Mouse (Mus musculus) CH12.LX (cell line): ENCODE results near the gene Pax6. TPM values are rescaled to one million over a fixed set of nuclear protein-coding genes. Genes with fewer than 3 reads are reported as not detected.

ENCODE experiments used
- DNase-seq: peaks from one replicate; pipeline ENCODE4 v3.0.0-alpha.2; 2013; ENCODE audit errors: extremely low read depth
- H3K27ac ChIP-seq: 2 replicates; pipeline ENCODE4 v1.5.1; 2012; ENCODE audit warnings: low read depth, mild to moderate bottlenecking, control low read depth, moderate library complexity; ENCODE audit not compliant: insufficient read depth
- H3K27me3 ChIP-seq: replicated peaks from 2 replicates; pipeline ENCODE3; 2012; ENCODE audit warnings: inconsistent platforms
- H3K36me3 ChIP-seq, 2 experiments: replicated peaks in 1 of 2; 2 replicates each; pipeline versions ENCODE3 to v1.6.1; 2012; ENCODE audit warnings: inconsistent platforms in 1 of 2, low read length in 1 of 2, mild to moderate bottlenecking in 1 of 2, mixed read lengths in 1 of 2, moderate library complexity in 1 of 2; ENCODE audit not compliant: control insufficient read depth in 1 of 2, insufficient read depth in 1 of 2
- H3K4me1 ChIP-seq, 2 experiments: 2 replicates each; pipeline ENCODE4 v1.6.1; 2012; ENCODE audit warnings: inconsistent platforms in 1 of 2, moderate library complexity in 1 of 2; ENCODE audit not compliant: insufficient read depth in 2 of 2, control insufficient read depth in 1 of 2
- H3K4me2 ChIP-seq: 2 replicates; pipeline ENCODE4 v1.6.1; 2012; ENCODE audit warnings: low read depth, mild to moderate bottlenecking, control low read depth; ENCODE audit not compliant: poor library complexity, insufficient read depth, severe bottlenecking
- H3K4me3 ChIP-seq, 3 experiments: fragments of 150-350 bp in 1 of 3; sonication (generic) in 1 of 3; replicated peaks in 1 of 3; 2 replicates each; pipeline versions ENCODE3 to v1.5.1; 2011 to 2012; ENCODE audit warnings: low read depth in 2 of 3, low read length in 2 of 3, mild to moderate bottlenecking in 2 of 3, moderate library complexity in 2 of 3, control low read depth in 1 of 3, improper control_type of control experiment in 1 of 3, inconsistent platforms in 1 of 3, mixed read lengths in 1 of 3; ENCODE audit not compliant: poor library complexity in 1 of 3
- H3K79me2 ChIP-seq: replicated peaks from 2 replicates; pipeline ENCODE4 v1.6.1; 2012; ENCODE audit warnings: mild to moderate bottlenecking, moderate library complexity; ENCODE audit not compliant: control insufficient read depth, poor library complexity, insufficient read depth, severe bottlenecking; ENCODE audit errors: extremely low read depth
- H3K9ac ChIP-seq: 2 replicates; pipeline ENCODE4 v1.6.1; 2012; ENCODE audit warnings: low read depth, mild to moderate bottlenecking, control low read depth, moderate library complexity; ENCODE audit not compliant: insufficient read depth
- H3K9me3 ChIP-seq: replicated peaks from 2 replicates; pipeline ENCODE3; 2012; ENCODE audit warnings: low read length, inconsistent platforms, mixed read lengths
- CHD1 ChIP-seq: IDR thresholded peaks from 2 replicates; pipeline ENCODE4 v1.6.1; 2012; ENCODE audit warnings: low read depth, low read length, improper control_type of control experiment, inconsistent platforms
- E2F4 ChIP-seq: IDR thresholded peaks from 2 replicates; pipeline ENCODE4 v1.6.1; 2011; ENCODE audit warnings: low read depth, low read length, improper control_type of control experiment; ENCODE audit not compliant: insufficient replicate concordance
- ELF1 ChIP-seq: IDR thresholded peaks from 2 replicates; pipeline ENCODE4 v1.6.1; 2014; ENCODE audit warnings: low read depth, mild to moderate bottlenecking, inconsistent platforms, low read length, improper control_type of control experiment
- GABPA ChIP-seq: IDR thresholded peaks from 2 replicates; pipeline ENCODE4 v1.6.1; 2012; ENCODE audit warnings: low read depth, low read length, improper control_type of control experiment, inconsistent platforms; ENCODE audit not compliant: insufficient replicate concordance
- JUND ChIP-seq: conservative IDR thresholded peaks from 2 replicates; pipeline ENCODE4 v1.6.1; 2011; ENCODE audit warnings: low read depth, low read length, improper control_type of control experiment
- KAT2A ChIP-seq: IDR thresholded peaks from 2 replicates; pipeline ENCODE4 v1.6.1; 2012; ENCODE audit warnings: low read length, improper control_type of control experiment, inconsistent platforms; ENCODE audit not compliant: insufficient replicate concordance
- MAFK ChIP-seq: IDR thresholded peaks from 2 replicates; pipeline ENCODE4 v1.6.1; 2011; ENCODE audit warnings: low read length, improper control_type of control experiment; ENCODE audit not compliant: insufficient replicate concordance
- NELFE ChIP-seq: IDR thresholded peaks from 2 replicates; pipeline ENCODE4 v1.6.1; 2011; ENCODE audit warnings: low read depth, low read length, improper control_type of control experiment
- RCOR1 ChIP-seq: conservative IDR thresholded peaks from 2 replicates; pipeline ENCODE4 v1.6.1; 2012; ENCODE audit warnings: low read depth, mild to moderate bottlenecking, inconsistent platforms, low read length, improper control_type of control experiment
- SMC3 ChIP-seq: IDR thresholded peaks from 2 replicates; pipeline ENCODE4 v1.6.1; 2011; ENCODE audit warnings: low read depth, low read length, improper control_type of control experiment
- USF1 ChIP-seq: IDR thresholded peaks from 2 replicates; pipeline ENCODE4 v1.6.1; 2014; ENCODE audit warnings: low read depth, mild to moderate bottlenecking, inconsistent platforms, low read length, improper control_type of control experiment
- dilution Hi-C: fragments of 300-500 bp; cut with MboI; formaldehyde crosslinking; loops from 2 replicates; pipeline ENCODE4 v1.14.3; 2020; ENCODE audit warnings: low sequenced_read_pairs; ENCODE audit not compliant: extremely low pct_unique_long_range_greater_than_20kb, extremely low pct_ligation_motif_present
- in situ Hi-C: fragments of 300-500 bp; cut with MboI; formaldehyde crosslinking; loops from 3 replicates; pipeline ENCODE4 v1.14.3; 2019; ENCODE audit warnings: low sequenced_read_pairs, low pct_ligation_motif_present, low pct_unique_long_range_greater_than_20kb, mixed read lengths
- polyA plus RNA-seq: library from polyadenylated mRNA; unstranded; fragments of >175 nt; gene quantifications from 2 replicates; pipeline ENCODE4 v1.2.1, GENCODE M21; 2012; ENCODE audit warnings: low read depth; ENCODE audit not compliant: insufficient read length
- total RNA-seq, 2 experiments: library from RNA; depleted of rRNA; stranded (reverse); fragments of 300-350 nt in 1 of 2; fragments of >200 nt in 1 of 2; gene quantifications; 2 replicates each; pipeline ENCODE4 v1.2.3; 2012 to 2014

Pax6 gene
- total and polyA plus RNA-seq, 3 experiments, result 0.17 to 0.30 TPM; not detected in 1

- no peak for DNase-seq
- Histone ChIP-seq H3K36me3 (no peaks in the 10 kb centered on the region), H3K4me3 (no peak overlapping the region), H3K27ac (no peak overlapping the region), H3K79me2 (no peaks in the 10 kb centered on the region), H3K9me3 (peaks cover 2% of the 10 kb centered on the region), H3K27me3 (peaks cover 30% of the 10 kb centered on the region), H3K4me1 (no peaks in the 10 kb centered on the region), H3K9ac (no peak overlapping the region), H3K4me2 (no peak overlapping the region)
- in situ Hi-C loops, result no loop called here
- dilution Hi-C loops, result no loop called here
- TF ChIP-seq RCOR1, result no peak
Observed at GRCm38 (mm10) chr2:105664996-105665395, 3.7 kb upstream of the Pax6 start.

- Histone ChIP-seq H3K4me3 (no peak overlapping the region), H3K27ac (no peak overlapping the region), H3K9me3 (peaks cover 2% of the 10 kb centered on the region), H3K27me3 (peaks cover 36% of the 10 kb centered on the region), H3K4me2 (no peak overlapping the region), H3K4me1 (no peaks in the 10 kb centered on the region), H3K79me2 (no peaks in the 10 kb centered on the region), H3K9ac (no peak overlapping the region), H3K36me3 (no peaks in the 10 kb centered on the region)
- dilution Hi-C loops (no loop called here), in situ Hi-C loops (no loop called here)
- TF ChIP-seq RCOR1, result no peak
- no peak for TF ChIP-seq USF1
- no peak for TF ChIP-seq E2F4
- TF ChIP-seq MAFK, result no peak
- TF ChIP-seq SMC3, result no peak
- no peak for TF ChIP-seq JUND
- TF ChIP-seq CHD1, result no peak
- no peak for TF ChIP-seq KAT2A
- no peak for TF ChIP-seq GABPA
- DNase-seq, result no peak
Observed at GRCm38 (mm10) chr2:105665491-105666250, 3.0 kb upstream of the Pax6 start.

- dilution Hi-C loops (no loop called here), in situ Hi-C loops (no loop called here)
- Histone ChIP-seq H3K9me3 (peaks cover 2% of the 10 kb centered on the region), H3K27ac (no peak overlapping the region), H3K9ac (no peak overlapping the region), H3K4me3 (no peak overlapping the region), H3K4me1 (no peaks in the 10 kb centered on the region), H3K36me3 (no peaks in the 10 kb centered on the region), H3K4me2 (no peak overlapping the region), H3K27me3 (peaks cover 43% of the 10 kb centered on the region), H3K79me2 (no peaks in the 10 kb centered on the region)
- TF ChIP-seq ELF1, result no peak
- no peak for TF ChIP-seq NELFE
- no peak for DNase-seq
Observed at GRCm38 (mm10) chr2:105666331-105666730, 2.4 kb upstream of the Pax6 start.
